Mouse (Mus musculus) Patski (cell line): Measurements from ENCODE around the gene Tspo2. TPM values are rescaled to one million over a fixed set of nuclear protein-coding genes. Genes with fewer than 3 reads are reported as not detected.

Experiments used
- ATAC-seq: fragments of 100-300 bp; one replicate; pipeline ENCODE4 v1.8.0; 2021
- CTCF ChIA-PET: fragments of 350-600 bp; sonication (Branson Sonifier 250); formaldehyde crosslinking; loops from one replicate; lab custom pipeline; 2022; ENCODE audit warnings: inconsistent platforms; lab: Charles Lee
- POLR2A ChIA-PET: fragments of 350-600 bp; sonication (Branson Sonifier 250); formaldehyde crosslinking; loops from one replicate; lab custom pipeline; 2022; ENCODE audit warnings: antibody characterized with exemption, inconsistent platforms; lab: Charles Lee
- DNase-seq: peaks from one replicate; pipeline ENCODE4 v3.0.0-alpha.2; 2011; ENCODE audit warnings: low read depth, low spot score
- H3K27me3 ChIP-seq: fragments of 371-371 bp; one replicate; pipeline ENCODE4 v1.5.1; 2021
- CTCF ChIP-seq: fragments of 100-300 bp; IDR thresholded peaks from one replicate; pipeline ENCODE4 v1.5.1; 2021
- in situ Hi-C: fragments of 300-500 bp; cut with MboI; formaldehyde crosslinking; loops from 3 replicates; pipeline ENCODE4 v1.11.1; 2018; ENCODE audit warnings: low pct_unique_long_range_greater_than_20kb, mixed read lengths
- polyA plus RNA-seq: library from polyadenylated mRNA; unstranded; gene quantifications from one replicate; pipeline ENCODE4 v1.2.3, GENCODE M21; 2021

The Tspo2 gene
- polyA plus RNA-seq, 1 experiment from 2014 or later, result 0.06 TPM

DNA sequence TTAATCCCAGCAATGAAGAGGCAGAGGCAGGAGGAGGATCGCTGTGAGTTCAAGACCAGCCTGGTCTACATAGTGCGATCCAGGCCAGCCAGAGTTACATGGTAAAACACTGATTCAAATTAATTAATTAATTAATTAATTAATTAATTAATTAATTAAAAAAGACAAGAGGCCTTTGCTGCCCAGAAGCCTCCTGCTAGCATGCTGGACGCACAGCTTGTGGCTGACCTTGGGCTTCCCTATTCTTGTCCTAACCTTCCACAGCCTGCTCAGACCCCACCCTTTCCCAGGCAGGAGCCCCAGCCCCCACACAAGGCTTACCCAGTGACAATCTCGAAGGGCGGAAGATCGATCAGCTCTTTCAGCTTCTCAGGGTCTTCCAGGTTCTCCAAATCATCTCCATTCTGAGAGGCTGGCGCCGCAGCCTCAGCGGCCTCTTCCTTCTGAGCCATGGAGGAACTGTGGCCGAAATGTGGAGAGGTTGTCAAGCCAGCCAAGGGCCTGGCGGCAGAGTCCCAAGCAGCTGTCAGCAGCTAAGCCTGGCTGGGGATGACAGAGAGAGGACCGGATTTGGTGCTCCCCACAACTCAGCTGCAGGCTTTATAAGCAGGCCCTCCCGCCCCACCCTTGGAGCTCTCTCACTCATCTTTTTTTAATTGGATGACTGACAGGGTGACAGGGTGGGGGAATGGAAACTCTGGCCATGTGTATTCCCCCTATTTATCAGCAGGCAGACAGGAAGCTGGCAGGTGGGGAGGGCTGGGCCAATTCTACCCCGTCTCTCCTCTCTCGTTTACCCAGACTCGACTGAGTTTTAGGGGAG, 19.0 kb downstream of the Tspo2 start, which contains the start of gene Apobec2:
Gene Apobec2, minus strand, starts transcription at position 773 of the 823 bp plus-strand sequence.
- DNase-seq, result no peak
- no peak for TF ChIP-seq CTCF
- ATAC-seq, result no peak
- H3K27me3 ChIP-seq, result no peaks in the 10 kb centered on the region
- in situ Hi-C loops, result no loop called here
- ChIA-PET POLR2A (no interaction called here), CTCF (interaction anchor here (2.3 kb wide), 1 partner anchor 10 kb away, joined by 8 read pairs; no protein-coding TSS in a partner anchor)

DNA sequence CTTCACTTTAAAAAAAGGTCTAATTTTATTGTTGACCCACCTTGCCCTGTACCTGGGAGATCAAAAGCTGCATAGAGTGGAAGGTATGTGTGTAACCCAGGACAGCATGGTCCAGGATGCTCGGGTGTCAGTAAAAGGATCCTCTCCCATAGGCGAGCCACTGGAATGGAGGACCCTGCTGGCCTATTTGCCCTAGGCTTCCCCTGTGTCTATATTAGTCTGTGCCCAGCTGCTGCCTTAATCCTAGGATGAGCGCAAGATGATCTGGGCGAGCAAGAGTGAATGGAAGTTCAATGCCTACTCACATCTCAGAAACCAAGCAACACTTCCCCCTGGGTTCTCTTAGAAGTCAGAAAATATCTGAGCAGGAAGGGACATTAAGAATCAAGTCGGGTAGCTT, 20.3 kb downstream of the Tspo2 start:
- CTCF ChIA-PET, result interaction anchor here (2.3 kb wide), 1 partner anchor 12 kb away, joined by 8 read pairs; no protein-coding TSS in a partner anchor
- in situ Hi-C loops, result no loop called here
- POLR2A ChIA-PET, result no interaction called here

DNA sequence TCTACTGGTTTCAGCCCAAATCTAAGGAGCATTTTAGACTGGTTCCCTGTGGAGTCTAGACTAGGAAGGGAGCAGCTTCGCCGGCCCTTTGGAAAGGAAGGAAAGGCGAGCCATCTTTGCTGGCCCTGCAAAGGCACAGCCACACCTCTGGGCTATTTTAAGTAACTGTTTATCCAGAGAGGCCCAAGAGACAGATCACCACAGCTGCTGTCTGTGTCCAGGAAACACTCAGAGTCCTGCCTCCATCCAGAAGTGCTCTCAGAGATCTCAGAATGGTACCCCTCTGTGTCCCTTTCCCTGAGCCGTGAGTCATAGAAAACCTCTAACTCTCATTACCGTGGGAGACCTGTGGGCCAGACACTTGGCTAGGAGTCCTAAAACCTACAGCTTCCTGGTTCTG, 20.9 kb downstream of the Tspo2 start:
- no peaks in the 10 kb centered on the region for H3K27me3 ChIP-seq
- in situ Hi-C loops, result no loop called here
- DNase-seq (no peak), ATAC-seq (peak; percentile 86)
- TF ChIP-seq CTCF, result no peak
- POLR2A ChIA-PET, result no interaction called here
- CTCF ChIA-PET, result interaction anchor here (2.3 kb wide), 1 partner anchor 12 kb away, joined by 8 read pairs; no protein-coding TSS in a partner anchor

More for the DNA sequence above, 20.3 kb downstream of the Tspo2 start:
- DNase-seq (no peak), ATAC-seq (no peak)
- TF ChIP-seq CTCF, result no peak
- no peaks in the 10 kb centered on the region for H3K27me3 ChIP-seq

- DNase-seq (no peak), ATAC-seq (peak; percentile 37)
- no peaks in the 10 kb centered on the region for H3K27me3 ChIP-seq
- in situ Hi-C loops, result no loop called here
- no peak for TF ChIP-seq CTCF
- ChIA-PET POLR2A (no interaction called here), CTCF (no interaction called here)
Measured at GRCm38 (mm10) chr17:48427852-48428530, 23.3 kb downstream of the Tspo2 start.

DNA sequence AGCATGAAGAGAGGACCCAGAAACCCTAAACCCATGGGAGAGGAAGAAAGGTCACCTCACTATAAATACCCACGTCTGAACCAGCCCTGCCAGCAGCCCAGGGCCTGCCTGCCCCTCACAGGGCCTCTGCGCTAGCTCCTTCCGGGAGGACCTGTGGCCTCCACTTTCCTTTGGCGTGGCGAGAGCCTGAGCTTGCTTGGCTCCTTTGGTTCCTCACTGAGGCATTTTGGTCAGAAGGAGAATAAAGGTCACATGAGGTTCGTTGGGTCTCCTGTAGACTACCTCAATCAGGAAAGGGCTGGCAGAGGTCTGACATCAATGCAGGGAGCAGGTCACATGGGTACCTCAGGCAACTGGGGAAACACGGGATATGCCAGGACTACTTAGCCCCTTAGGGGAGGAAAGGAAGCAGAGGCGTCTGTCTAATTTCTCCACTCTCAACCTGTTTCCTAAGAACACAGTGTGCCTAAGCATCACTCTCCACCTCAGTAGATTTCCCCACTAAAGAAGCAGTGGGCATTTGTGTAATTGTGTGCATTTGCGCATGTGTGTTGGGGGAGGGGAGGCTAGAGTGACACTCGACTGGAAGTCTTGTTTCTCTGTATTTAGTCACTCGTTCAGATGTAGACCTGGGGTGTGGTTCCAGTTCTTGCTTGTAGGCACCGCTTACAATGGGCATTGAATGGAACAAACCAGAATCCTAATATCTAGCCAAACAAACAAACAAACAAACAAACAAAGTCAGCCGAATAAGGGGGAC, 24.2 kb downstream of the Tspo2 start:
- no peaks in the 10 kb centered on the region for H3K27me3 ChIP-seq
- POLR2A ChIA-PET, result no interaction called here
- in situ Hi-C loops, result no loop called here
- no peak for DNase-seq
- TF ChIP-seq CTCF, result no peak
- no peak for ATAC-seq
- CTCF ChIA-PET, result no interaction called here

DNA sequence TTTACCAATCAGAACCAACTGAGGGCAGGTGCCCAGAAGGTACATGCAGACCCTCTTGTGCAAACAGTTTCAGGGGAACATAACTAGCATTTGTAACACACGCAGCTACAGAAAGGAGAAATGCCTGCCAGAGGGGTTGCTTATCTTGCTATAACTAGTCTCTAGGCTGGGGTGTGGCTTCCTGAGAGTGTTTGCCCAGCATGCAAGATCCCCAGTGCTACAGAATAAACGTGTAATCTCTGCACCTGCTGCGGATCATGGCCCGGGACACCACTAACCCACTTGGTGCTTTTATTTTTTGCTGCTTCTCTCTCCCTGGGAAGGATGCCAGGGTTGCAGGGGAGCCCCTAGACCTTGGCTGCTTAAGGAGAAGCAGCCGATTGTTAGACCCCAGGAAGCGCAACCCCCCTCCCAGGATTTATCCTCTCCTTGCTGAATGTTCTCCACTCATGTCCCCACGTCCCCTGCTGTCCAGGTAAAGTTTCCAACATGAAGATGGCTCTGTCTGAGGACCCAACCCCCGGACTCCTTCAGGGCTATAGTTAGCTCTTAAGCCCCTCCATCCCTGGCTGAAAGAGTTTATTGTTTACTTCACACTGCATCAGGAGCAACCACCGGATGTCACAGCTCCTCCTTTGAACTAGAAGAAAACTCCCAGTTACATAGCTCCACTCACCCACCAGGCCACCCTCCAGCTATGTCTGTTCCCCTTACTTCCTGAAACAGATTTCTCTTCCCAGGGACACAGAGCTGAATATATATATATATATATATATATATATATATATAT, 25.3 kb downstream of the Tspo2 start:
- in situ Hi-C loops, result no loop called here
- DNase-seq, result no peak
- H3K27me3 ChIP-seq, result no peaks in the 10 kb centered on the region
- no peak for ATAC-seq
- no peak for TF ChIP-seq CTCF
- ChIA-PET CTCF (interaction anchor here (0.9 kb wide), 1 partner anchor 16 kb away, joined by 3 read pairs; no protein-coding TSS in a partner anchor), POLR2A (no interaction called here)

DNA sequence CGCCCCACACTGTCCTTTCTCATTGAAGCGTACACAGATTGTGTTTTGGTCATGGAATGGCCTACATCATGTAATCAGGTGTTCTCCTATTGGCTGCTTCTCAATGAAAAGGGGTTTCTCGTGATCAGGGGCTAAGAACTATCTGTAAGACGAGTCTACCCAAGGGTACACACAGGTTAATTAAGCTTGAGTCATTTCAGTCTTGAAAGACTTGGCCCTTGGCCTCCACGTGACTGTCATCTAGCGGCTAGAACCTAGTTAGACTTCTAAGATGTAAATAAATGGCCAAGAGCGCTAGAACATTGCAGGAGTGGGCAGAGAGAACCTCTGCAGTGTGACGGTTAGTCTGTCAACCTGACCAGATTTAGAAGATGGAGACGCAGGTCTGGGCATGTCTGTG, 27.1 kb downstream of the Tspo2 start:
- H3K27me3 ChIP-seq, result no peaks in the 10 kb centered on the region
- TF ChIP-seq CTCF, result no peak
- ChIA-PET CTCF (no interaction called here), POLR2A (no interaction called here)
- ATAC-seq (no peak), DNase-seq (no peak)
- in situ Hi-C loops, result no loop called here

GRCm38 (mm10) chr17:48419571-48419970, 31.8 kb downstream of the Tspo2 start:
- no peaks in the 10 kb centered on the region for H3K27me3 ChIP-seq
- CTCF ChIA-PET, result interaction anchor here (1.9 kb wide), 1 partner anchor 48 kb away, joined by 5 read pairs; no protein-coding TSS in a partner anchor

GRCm38 (mm10) chr17:48418781-48419180, 32.5 kb downstream of the Tspo2 start:
- POLR2A ChIA-PET, result no interaction called here
- DNase-seq (no peak), ATAC-seq (no peak)
- no peaks in the 10 kb centered on the region for H3K27me3 ChIP-seq
- TF ChIP-seq CTCF, result no peak
- in situ Hi-C loops, result loop anchor here (10.0 kb wide), 1 partner anchor 986 kb away; no protein-coding TSS in a partner anchor
- CTCF ChIA-PET, result interaction anchor here (1.4 to 1.9 kb wide), 2 partner anchors 49 to 183 kb away, joined by 4 to 5 read pairs; no protein-coding TSS in a partner anchor

More at GRCm38 (mm10) chr17:48419571-48419970, 31.8 kb downstream of the Tspo2 start:
- TF ChIP-seq CTCF, result no peak
- DNase-seq, result no peak
- POLR2A ChIA-PET, result no interaction called here
- ATAC-seq, result no peak
- in situ Hi-C loops, result loop anchor here (10.0 kb wide), 1 partner anchor 985 kb away; no protein-coding TSS in a partner anchor
